Mouse (Mus musculus): ENCODE measurements around the gene Mbnl2. TPM values are rescaled to one million over a fixed set of nuclear protein-coding genes. Genes with fewer than 3 reads are reported as not detected.

Mbnl2 gene
- polyA plus RNA-seq, 1 experiment from 2014 or later, result 163 TPM

DNA sequence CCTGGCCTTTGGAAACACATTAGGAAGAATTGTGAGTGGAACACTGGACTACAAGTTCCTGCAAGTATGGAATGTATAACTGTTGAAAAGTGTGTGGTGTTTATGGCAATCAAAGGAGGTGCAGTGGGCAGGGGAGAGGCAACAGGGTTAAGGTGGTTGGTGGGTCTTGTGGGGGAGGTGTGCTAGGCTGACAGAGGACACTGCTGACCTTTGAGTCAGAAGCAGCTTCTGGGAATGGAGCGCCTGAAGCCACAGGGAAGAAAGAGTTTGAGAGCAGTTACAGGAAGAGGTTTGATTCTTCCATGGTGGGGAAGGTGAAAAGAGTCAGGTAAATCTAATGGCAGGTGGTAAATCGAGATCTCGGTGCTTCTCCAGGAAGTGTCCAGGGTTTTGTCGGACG, 16.7 kb downstream of the Mbnl2 start:
- H3K27me3 ChIP-seq, result no peaks in the 10 kb centered on the region
- H3K4me2 ChIP-seq, result no peak overlapping the region
- no peaks in the 10 kb centered on the region for H3K9me3 ChIP-seq
- WGBS, result 70% methylated on average over 5 of the region's 5 CpGs
- no peak overlapping the region for H3K9ac ChIP-seq
- peak overlapping the region; percentile 27; the same call in 1 of the 2 replicates for H3K27ac ChIP-seq
- H3K36me3 ChIP-seq, result peaks cover 8% of the 10 kb centered on the region; the same call in 1 of the 2 replicates
- peaks cover 83% of the 10 kb centered on the region for H3K4me1 ChIP-seq
- H3K4me3 ChIP-seq, result no peak overlapping the region
- ATAC-seq (ENCODE audit: insufficient number of reproducible peaks, low FRiP score, low TSS enrichment, low read depth), result no peak

DNA sequence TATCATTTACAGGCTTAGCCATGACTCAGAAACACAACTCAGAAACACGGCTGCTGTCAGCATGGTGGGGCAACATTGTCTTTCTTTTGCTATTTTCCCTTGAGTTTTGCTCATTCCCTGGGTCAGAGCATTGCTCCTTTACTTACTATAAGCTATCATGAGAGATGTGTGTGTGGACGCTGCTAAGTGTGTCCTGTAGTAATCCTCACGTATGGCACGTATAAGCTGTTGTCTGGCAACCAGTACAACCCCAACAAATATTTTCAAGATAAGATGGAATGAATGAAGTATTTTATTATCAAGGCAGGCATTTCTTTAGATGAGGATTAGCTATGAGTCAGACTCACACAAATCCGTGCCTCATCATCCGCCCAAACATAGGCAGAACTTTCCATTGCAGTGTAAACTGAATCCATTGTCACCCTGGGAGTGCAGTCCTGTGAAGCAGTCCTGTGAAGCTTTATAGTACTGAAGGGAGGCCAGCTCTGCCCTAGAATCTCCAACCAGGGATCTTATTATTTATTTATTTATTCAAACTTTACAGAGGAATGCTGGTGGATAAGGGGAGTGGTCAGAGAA, 17.2 kb downstream of the Mbnl2 start:
- H3K4me1 ChIP-seq, result peaks cover 83% of the 10 kb centered on the region
- no peak overlapping the region for H3K4me2 ChIP-seq
- no peak overlapping the region for H3K4me3 ChIP-seq
- no peak for ATAC-seq (ENCODE audit: insufficient number of reproducible peaks, low FRiP score, low TSS enrichment, low read depth)
- H3K27ac ChIP-seq, result peak overlapping the region; percentile 27; the same call in 1 of the 2 replicates
- H3K36me3 ChIP-seq, result peaks cover 8% of the 10 kb centered on the region; the same call in 1 of the 2 replicates
- H3K27me3 ChIP-seq, result no peaks in the 10 kb centered on the region
- H3K9ac ChIP-seq, result no peak overlapping the region
- no peaks in the 10 kb centered on the region for H3K9me3 ChIP-seq
- 65% methylated on average over 6 of the region's 6 CpGs for WGBS

DNA sequence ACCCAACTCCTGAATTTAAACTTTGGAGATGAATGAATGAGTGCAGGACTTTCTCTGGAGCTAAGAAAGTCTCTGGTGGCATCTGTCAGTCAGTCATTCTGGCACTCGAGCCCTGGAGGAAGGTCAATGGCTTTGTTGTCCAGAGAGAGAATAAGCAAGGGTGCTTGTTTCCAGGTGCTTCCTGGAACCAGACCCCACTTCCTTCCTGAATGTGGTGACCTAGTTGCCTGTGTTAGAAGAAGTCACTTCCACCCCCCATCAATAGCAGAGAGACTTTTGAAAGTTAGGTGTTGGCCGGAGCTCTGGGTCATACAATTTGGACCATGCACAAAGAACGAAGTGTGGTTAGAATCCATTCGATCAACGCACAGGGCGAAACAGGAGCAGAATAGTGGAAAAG, 19.0 kb downstream of the Mbnl2 start:
- Histone ChIP-seq H3K4me2 (no peak overlapping the region), H3K27me3 (no peaks in the 10 kb centered on the region), H3K4me3 (no peak overlapping the region), H3K27ac (peak overlapping the region; percentile 47; the same call in 1 of the 2 replicates), H3K36me3 (peaks cover 8% of the 10 kb centered on the region; the same call in 1 of the 2 replicates), H3K4me1 (peaks cover 79% of the 10 kb centered on the region), H3K9me3 (no peaks in the 10 kb centered on the region), H3K9ac (no peak overlapping the region)
- ATAC-seq (ENCODE audit: insufficient number of reproducible peaks, low FRiP score, low TSS enrichment, low read depth), result no peak
- WGBS, result 77% methylated on average over 6 of the region's 6 CpGs

DNA sequence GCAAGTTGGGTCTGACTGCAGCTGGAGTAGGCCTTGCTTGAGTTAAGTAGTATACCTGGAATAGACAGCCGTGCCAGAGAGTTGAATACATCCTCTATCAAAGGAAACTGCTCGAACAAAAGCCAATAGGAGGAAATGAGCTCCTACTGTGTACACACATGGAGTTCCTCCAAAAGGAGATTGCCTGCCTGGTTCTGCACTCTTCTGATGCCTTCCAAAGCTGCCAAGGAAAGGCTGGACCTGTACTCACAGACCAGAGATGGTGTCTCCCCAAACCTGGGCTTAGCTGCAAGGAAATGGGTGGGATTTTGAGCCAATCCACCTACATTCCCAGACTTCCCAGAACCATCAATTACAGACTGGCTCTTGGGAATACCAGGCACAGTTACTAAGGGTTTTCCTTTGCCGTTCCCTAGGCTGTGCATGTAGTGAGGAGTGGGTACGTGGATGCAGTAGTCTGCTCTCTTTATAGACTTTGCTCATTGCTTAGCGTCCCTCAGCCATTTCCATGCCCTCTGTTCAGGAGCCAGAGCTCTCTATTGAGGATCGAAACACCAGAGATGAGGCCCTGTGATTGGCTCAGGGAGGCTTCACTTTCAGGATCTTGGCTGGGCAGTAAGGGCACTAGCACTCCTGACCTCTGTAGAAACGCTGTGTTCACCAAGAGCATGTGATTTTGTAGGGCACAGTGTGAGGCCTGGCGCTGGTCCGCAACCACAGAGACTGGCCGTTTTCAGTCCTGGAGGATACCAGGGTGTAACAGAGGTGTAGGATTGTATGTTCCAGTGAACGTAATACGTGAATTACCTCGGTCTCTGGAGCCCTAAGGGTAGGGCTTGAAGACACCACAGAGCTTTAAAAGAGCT, 20.1 kb downstream of the Mbnl2 start:
- 50% methylated on average over 13 of the region's 13 CpGs for WGBS

DNA sequence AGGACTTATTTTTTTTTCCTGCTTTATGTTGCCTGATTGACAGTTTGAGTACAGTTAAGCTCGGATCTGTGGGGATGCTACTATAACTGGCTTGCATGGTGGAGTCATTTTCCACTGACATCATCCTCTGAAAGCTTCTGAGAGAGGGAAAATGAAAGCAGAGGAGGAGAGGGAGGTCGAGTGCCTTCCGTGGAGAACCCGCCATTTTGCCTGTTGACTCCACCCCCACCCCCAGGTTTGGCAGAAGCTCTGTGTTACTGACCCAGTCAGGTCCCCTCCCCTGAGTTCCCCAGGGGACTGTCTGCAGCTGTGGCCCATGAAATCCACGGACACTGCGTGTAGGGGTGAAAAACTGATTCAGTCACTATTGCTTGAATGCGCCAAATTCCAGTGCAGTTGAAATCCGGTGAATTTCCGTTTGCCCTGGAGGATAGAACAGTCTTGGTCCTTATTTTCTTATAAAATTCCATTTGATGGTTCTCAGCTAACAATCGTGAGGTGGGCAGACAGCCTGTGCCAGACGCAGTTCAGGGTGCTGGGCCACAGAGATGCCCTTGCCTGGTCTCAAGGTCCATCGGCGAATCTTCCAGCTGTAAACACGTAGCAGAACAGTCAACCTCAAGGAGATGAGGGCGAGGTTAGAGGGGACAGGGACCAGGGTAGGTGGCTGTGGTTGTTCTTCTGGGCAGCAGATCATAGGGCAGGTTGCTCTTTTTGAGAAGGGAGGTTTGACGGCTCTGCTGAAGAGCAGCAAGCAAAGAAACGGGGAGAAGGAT, 20.9 kb downstream of the Mbnl2 start:
- Histone ChIP-seq H3K4me2 (peak overlapping the region; percentile 35), H3K9ac (0 out of 2 replicates have a peak overlapping the region, but pooled peaks have one; percentile 4), H3K27ac (peak overlapping the region; percentile 83), H3K4me3 (peak overlapping the region; percentile 2; the same call in 1 of the 2 replicates), H3K36me3 (no peaks in the 10 kb centered on the region; the same call in 1 of the 2 replicates), H3K27me3 (no peaks in the 10 kb centered on the region), H3K4me1 (peaks cover 78% of the 10 kb centered on the region), H3K9me3 (no peaks in the 10 kb centered on the region)
- 32% methylated on average over 17 of the region's 17 CpGs for WGBS
- peak; percentile 56; the same call in 1 of the 2 replicates for ATAC-seq (ENCODE audit: insufficient number of reproducible peaks, low FRiP score, low TSS enrichment, low read depth)

More for the DNA sequence above, 20.1 kb downstream of the Mbnl2 start:
- H3K27me3 ChIP-seq, result no peaks in the 10 kb centered on the region
- 0 out of 2 replicates have a peak overlapping the region, but pooled peaks have one; percentile 2 for H3K4me3 ChIP-seq
- ATAC-seq (ENCODE audit: insufficient number of reproducible peaks, low FRiP score, low TSS enrichment, low read depth), result peak; percentile 16; the same call in 1 of the 2 replicates
- no peak overlapping the region for H3K9ac ChIP-seq
- H3K27ac ChIP-seq, result peak overlapping the region; percentile 83
- peaks cover 7% of the 10 kb centered on the region; the same call in 1 of the 2 replicates for H3K36me3 ChIP-seq
- no peaks in the 10 kb centered on the region for H3K9me3 ChIP-seq
- peaks cover 80% of the 10 kb centered on the region for H3K4me1 ChIP-seq
- peak overlapping the region; percentile 35; the same call in 1 of the 2 replicates for H3K4me2 ChIP-seq

DNA sequence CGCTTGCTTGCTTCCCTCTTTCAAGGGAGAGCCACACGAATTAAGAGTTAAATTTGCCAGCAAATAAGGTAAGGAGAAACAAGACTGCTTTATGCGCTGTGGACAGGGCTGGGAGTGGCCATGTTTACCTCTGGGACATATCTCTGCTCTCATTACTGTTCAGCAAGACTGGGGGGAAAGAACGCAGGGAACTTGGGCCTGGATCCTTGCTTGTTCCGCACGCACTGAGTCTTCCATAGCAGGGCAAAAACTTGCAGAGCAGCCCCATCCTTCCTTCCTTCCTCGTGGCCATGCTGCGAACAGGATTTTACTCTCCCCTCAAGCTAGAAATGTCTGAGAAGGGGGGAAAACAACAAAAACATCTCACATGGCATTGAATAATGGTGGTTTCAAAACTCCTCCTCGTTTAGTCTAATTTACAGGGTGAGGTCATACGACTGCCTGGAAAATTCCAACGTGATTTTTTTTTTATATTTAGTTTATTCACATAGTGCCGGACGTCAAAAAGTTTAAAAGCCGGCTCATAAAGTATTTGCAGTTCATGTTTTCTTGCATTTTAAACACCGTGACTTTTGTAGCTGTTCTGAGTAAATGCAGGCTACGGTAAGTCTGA, 21.8 kb downstream of the Mbnl2 start:
- Histone ChIP-seq H3K4me1 (peaks cover 71% of the 10 kb centered on the region), H3K9ac (no peak overlapping the region), H3K4me3 (no peak overlapping the region), H3K36me3 (no peaks in the 10 kb centered on the region), H3K27me3 (no peaks in the 10 kb centered on the region), H3K4me2 (peak overlapping the region; percentile 35), H3K27ac (peak overlapping the region; percentile 83), H3K9me3 (no peaks in the 10 kb centered on the region)
- ATAC-seq (ENCODE audit: insufficient number of reproducible peaks, low FRiP score, low TSS enrichment, low read depth), result no peak
- WGBS, result 8% methylated on average over 16 of the region's 16 CpGs

DNA sequence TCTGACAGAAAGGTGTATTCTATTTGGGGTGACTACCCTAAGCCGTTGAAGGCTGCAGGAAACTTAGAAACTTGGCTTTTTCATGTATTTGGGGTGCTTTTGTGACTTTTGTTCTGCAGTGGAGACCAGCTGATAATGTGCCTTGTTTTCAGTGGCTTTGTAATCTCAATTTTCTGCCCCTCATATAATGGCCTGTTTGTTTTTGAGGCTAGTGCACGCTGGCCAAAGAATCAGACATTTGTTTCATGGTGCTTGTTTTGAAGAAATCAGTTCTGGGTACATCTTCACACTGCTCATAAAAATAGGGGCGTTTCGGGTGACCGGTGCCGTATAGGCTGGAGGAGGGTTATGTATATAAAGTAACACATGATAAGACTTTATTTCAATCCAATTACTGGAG, 22.4 kb downstream of the Mbnl2 start:
- no peaks in the 10 kb centered on the region for H3K36me3 ChIP-seq
- no peaks in the 10 kb centered on the region for H3K27me3 ChIP-seq
- H3K4me3 ChIP-seq, result no peak overlapping the region
- no peak for ATAC-seq (ENCODE audit: insufficient number of reproducible peaks, low FRiP score, low TSS enrichment, low read depth)
- peaks cover 69% of the 10 kb centered on the region for H3K4me1 ChIP-seq
- H3K4me2 ChIP-seq, result peak overlapping the region; percentile 6; the same call in 1 of the 2 replicates
- H3K9ac ChIP-seq, result no peak overlapping the region
- H3K9me3 ChIP-seq, result no peaks in the 10 kb centered on the region
- 45% methylated on average over 6 of the region's 6 CpGs for WGBS
- peak overlapping the region; percentile 83 for H3K27ac ChIP-seq

DNA sequence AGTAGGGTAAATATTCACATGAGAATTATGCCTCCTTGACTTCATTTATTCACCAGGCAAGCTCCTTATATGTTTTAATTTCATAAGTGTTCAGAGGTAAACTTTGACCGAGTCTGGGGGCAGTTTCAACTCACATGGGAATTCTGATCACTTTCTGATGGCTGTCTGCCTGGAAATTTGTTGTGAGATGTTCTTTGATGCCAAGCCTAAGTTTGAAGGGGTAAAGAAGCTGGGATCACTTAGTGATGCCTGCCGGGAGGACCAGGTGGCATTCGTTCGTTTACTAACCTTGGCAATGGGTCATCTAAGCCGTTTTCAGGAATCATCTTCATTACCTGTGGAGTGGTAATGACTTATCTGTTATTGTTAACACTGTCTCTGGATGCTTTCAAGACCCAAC, 23.0 kb downstream of the Mbnl2 start:
- no peaks in the 10 kb centered on the region for H3K36me3 ChIP-seq
- H3K4me3 ChIP-seq, result no peak overlapping the region
- no peaks in the 10 kb centered on the region for H3K27me3 ChIP-seq
- no peak for ATAC-seq (ENCODE audit: insufficient number of reproducible peaks, low FRiP score, low TSS enrichment, low read depth)
- H3K9me3 ChIP-seq, result no peaks in the 10 kb centered on the region
- 48% methylated on average over 5 of the region's 5 CpGs for WGBS
- no peak overlapping the region for H3K9ac ChIP-seq
- no peak overlapping the region for H3K4me2 ChIP-seq
- H3K27ac ChIP-seq, result 0 out of 2 replicates have a peak overlapping the region, but pooled peaks have one; percentile 24
- H3K4me1 ChIP-seq, result peaks cover 74% of the 10 kb centered on the region

DNA sequence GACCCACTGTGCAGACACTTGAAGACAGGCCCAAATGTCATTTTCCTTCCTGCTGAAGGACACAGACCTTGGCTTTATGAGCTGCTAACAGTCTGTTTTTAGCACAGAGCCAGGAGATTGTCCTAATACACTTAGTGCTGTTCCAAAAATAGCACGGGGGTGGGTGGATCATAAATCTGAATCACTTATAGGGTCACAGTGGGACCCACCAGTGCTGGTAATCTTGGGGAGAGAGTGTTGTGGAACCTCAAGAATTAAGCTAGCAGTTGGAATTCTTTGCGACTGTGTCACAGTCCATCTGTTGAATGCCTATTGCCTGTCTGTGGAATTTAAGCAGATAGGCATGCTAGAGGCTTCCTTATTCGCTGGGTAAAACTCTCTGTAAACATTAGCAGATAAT, 24.2 kb downstream of the Mbnl2 start:
- peak overlapping the region; percentile 50 for H3K27ac ChIP-seq
- H3K4me1 ChIP-seq, result peaks cover 73% of the 10 kb centered on the region
- H3K4me3 ChIP-seq, result no peak overlapping the region
- no peaks in the 10 kb centered on the region for H3K36me3 ChIP-seq
- no peak overlapping the region for H3K4me2 ChIP-seq
- H3K27me3 ChIP-seq, result no peaks in the 10 kb centered on the region
- ATAC-seq (ENCODE audit: insufficient number of reproducible peaks, low FRiP score, low TSS enrichment, low read depth), result no peak
- WGBS, result 20% methylated on average over 3 of the region's 3 CpGs
- H3K9ac ChIP-seq, result no peak overlapping the region
- H3K9me3 ChIP-seq, result no peaks in the 10 kb centered on the region

DNA sequence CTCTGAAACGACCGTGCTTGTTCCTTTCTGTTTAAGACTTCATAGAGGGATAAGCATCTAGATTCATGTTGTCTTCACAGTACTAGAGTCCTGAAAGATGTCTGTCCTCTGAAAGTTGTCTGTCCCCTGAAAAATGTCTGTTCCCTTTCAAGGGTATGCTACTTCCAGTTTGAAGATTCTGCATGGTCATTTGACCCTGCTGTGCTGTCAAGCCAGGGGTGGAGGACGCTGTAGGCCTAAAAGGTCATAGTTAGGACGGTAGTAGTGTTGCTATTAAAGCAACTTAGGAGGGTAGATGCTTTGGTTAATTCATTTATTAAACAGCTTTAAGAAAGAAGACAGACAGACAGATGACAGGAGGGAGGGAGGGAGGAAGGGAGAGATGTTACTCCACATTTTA, 24.7 kb downstream of the Mbnl2 start:
- Histone ChIP-seq H3K9me3 (no peaks in the 10 kb centered on the region), H3K4me1 (peaks cover 70% of the 10 kb centered on the region), H3K36me3 (no peaks in the 10 kb centered on the region), H3K9ac (no peak overlapping the region), H3K4me3 (no peak overlapping the region), H3K4me2 (no peak overlapping the region), H3K27me3 (no peaks in the 10 kb centered on the region), H3K27ac (peak overlapping the region; percentile 50)
- no peak for ATAC-seq (ENCODE audit: insufficient number of reproducible peaks, low FRiP score, low TSS enrichment, low read depth)
- WGBS, result 57% methylated on average over 4 of the region's 4 CpGs

DNA sequence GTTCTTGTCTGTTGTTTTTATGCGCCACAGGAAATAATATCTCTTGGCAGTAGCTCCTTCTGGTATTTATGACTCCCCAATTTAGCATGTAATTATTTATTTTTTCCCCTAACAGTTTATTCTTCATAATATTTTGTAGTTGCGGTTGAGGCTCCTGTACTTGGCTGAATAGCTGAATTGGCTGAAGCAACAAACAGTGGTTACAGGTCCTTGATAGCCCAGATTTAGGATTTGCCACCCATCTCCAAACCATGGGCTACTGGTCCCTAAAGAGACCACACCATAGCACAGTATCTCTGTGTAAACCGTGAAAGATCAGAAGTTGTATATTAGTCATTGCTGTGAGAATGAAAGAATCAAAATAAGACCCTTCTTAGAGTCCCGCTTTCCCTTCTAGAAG, 25.3 kb downstream of the Mbnl2 start:
- H3K27me3 ChIP-seq, result no peaks in the 10 kb centered on the region
- no peak overlapping the region for H3K4me3 ChIP-seq
- H3K27ac ChIP-seq, result no peak overlapping the region
- H3K36me3 ChIP-seq, result no peaks in the 10 kb centered on the region
- ATAC-seq (ENCODE audit: insufficient number of reproducible peaks, low FRiP score, low TSS enrichment, low read depth), result no peak
- no peaks in the 10 kb centered on the region for H3K9me3 ChIP-seq
- no peak overlapping the region for H3K9ac ChIP-seq
- no peak overlapping the region for H3K4me2 ChIP-seq
- H3K4me1 ChIP-seq, result peaks cover 64% of the 10 kb centered on the region
- 66% methylated on average over 4 of the region's 4 CpGs for WGBS
